Mouse (Mus musculus) ES-E14 (cell line): ENCODE data around the gene Tarm1. TPM values are rescaled to one million over a fixed set of nuclear protein-coding genes. Genes with fewer than 3 reads are reported as not detected.

Source experiments
- DNase-seq: peaks from one replicate; pipeline ENCODE4 v3.0.0-alpha.2; 2013; ENCODE audit warnings: low read depth, low spot score
- H3K27ac ChIP-seq: 2 replicates; pipeline ENCODE4 v1.5.1; 2012; ENCODE audit warnings: low read depth, mild to moderate bottlenecking, low read length, moderate library complexity, mixed read lengths; ENCODE audit not compliant: poor library complexity, insufficient read depth, severe bottlenecking
- H3K36me3 ChIP-seq: 2 replicates; pipeline ENCODE4 v1.6.1; 2012; ENCODE audit warnings: mild to moderate bottlenecking, low read length, moderate library complexity, mixed read lengths; ENCODE audit not compliant: control insufficient read depth, poor library complexity, insufficient read depth, severe bottlenecking
- H3K4me1 ChIP-seq, 2 experiments: fragments of 150-350 bp in 1 of 2; sonication (generic) in 1 of 2; 2 replicates each; pipeline ENCODE4 v1.6.1; 2012; ENCODE audit warnings: low read length in 2 of 2, mild to moderate bottlenecking in 1 of 2, mixed read lengths in 1 of 2; ENCODE audit not compliant: control insufficient read depth in 2 of 2, insufficient read depth in 2 of 2, poor library complexity in 1 of 2
- H3K4me3 ChIP-seq, 2 experiments: fragments of 150-350 bp in 1 of 2; sonication (generic) in 1 of 2; 2 replicates each; pipeline ENCODE4 v1.5.1; 2012; ENCODE audit warnings: low read length in 2 of 2, low read depth in 1 of 2, mild to moderate bottlenecking in 1 of 2, mixed read lengths in 1 of 2; ENCODE audit not compliant: insufficient read depth in 1 of 2, poor library complexity in 1 of 2, severe bottlenecking in 1 of 2
- H3K9ac ChIP-seq: 2 replicates; pipeline ENCODE4 v1.6.1; 2012; ENCODE audit warnings: low read depth, mild to moderate bottlenecking, low read length, mixed read lengths; ENCODE audit not compliant: poor library complexity, insufficient read depth, severe bottlenecking
- H3K9me3 ChIP-seq: fragments of 150-350 bp; sonication (generic); 2 replicates; pipeline ENCODE4 v1.6.1; 2012; ENCODE audit warnings: low read depth, mild to moderate bottlenecking, low read length; ENCODE audit not compliant: control insufficient read depth, insufficient read depth
- CHD2 ChIP-seq: IDR thresholded peaks from 2 replicates; pipeline ENCODE4 v1.6.1; 2014; ENCODE audit warnings: mild to moderate bottlenecking, low read depth, low read length, inconsistent platforms
- HCFC1 ChIP-seq: IDR thresholded peaks from 2 replicates; pipeline ENCODE4 v1.6.1; 2012; ENCODE audit warnings: low read length, inconsistent platforms, borderline replicate concordance; ENCODE audit not compliant: insufficient read depth
- MAFK ChIP-seq: IDR thresholded peaks from 2 replicates; pipeline ENCODE4 v1.6.1; 2014; ENCODE audit warnings: mild to moderate bottlenecking, low read depth, low read length, inconsistent platforms; ENCODE audit not compliant: insufficient read depth
- ZC3H11A ChIP-seq: IDR thresholded peaks from 2 replicates; pipeline ENCODE4 v1.6.1; 2012; ENCODE audit warnings: low read depth, mild to moderate bottlenecking, inconsistent platforms, low read length, borderline replicate concordance
- ZNF384 ChIP-seq: IDR thresholded peaks from 2 replicates; pipeline ENCODE4 v1.6.1; 2012; ENCODE audit warnings: low read depth, low read length, inconsistent platforms
- in situ Hi-C, 2 experiments: fragments of 600-800 bp; cut with MboI; formaldehyde crosslinking; loops; one replicate each; pipeline ENCODE4 v1.15.1; 2025; ENCODE audit warnings: low sequenced_read_pairs in 2 of 2, inconsistent platforms in 1 of 2; ENCODE audit not compliant: unreplicated experiment in 2 of 2
- total RNA-seq: library from RNA; depleted of rRNA; stranded (reverse); fragments of 300-350 nt; gene quantifications from 2 replicates; pipeline ENCODE4 v1.2.3, GENCODE M21; 2012; rRNA removed

The Tarm1 gene
- total RNA-seq, 1 experiment, result 0.85 TPM

DNA sequence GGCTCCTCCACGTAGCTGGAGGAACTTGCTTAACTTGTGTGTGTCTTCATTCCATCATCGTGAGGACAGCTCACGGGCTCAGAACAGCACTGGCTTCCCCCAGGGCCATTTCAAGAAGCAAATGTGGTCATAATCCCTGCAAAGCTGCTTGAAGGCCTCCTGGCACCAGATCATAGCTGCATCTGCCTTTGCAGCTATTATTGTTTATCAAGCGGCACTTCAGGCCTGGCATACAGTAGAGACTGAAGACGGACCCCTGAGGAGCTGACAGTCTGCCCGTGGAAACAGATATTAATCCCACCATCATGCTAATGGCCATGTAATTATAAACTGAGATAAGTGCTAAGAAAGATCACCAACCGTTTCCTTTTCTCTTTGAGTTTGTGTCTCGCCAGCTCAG lies 61.9 kb downstream of the Tarm1 start:
- Histone ChIP-seq H3K9me3 (no peaks in the 10 kb centered on the region), H3K27ac (no peak overlapping the region), H3K4me3 (no peak overlapping the region), H3K36me3 (no peaks in the 10 kb centered on the region), H3K4me1 (peaks cover 0 to 8% of the 10 kb centered on the region in 2 experiments; a peak in 1 of 4 replicates), H3K9ac (no peak overlapping the region; the same call in 1 of the 2 replicates)
- no peak for TF ChIP-seq ZC3H11A
- TF ChIP-seq MAFK, result no peak
- no peak for TF ChIP-seq HCFC1
- TF ChIP-seq ZNF384, result no peak
- TF ChIP-seq CHD2, result no peak
- in situ Hi-C loops, result no loop called here
- no peak for DNase-seq

DNA sequence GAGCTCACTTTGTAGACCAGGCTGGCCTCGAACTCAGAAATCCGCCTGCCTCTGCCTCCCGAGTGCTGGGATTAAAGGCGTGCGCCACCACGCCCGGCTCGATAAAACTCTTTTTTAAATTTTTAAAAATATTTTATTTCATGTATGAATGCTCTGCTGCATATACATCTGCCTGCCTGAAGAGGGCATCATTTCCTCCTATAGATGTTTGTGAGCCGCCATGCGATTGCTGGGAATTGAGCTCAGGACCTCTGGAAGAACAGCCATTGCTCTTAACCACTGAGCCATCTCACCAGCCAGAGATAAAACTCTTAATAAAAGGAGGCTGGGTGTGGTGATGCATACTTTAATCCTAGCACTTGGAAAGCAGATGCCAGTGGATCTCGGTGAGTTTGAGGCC lies 62.4 kb downstream of the Tarm1 start:
- Histone ChIP-seq H3K9ac (peak overlapping the region; percentile 19; the same call in 1 of the 2 replicates), H3K36me3 (no peaks in the 10 kb centered on the region), H3K27ac (no peak overlapping the region), H3K9me3 (no peaks in the 10 kb centered on the region), H3K4me3 (no peak overlapping the region), H3K4me1 (peaks cover 0 to 8% of the 10 kb centered on the region in 2 experiments; a peak in 1 of 4 replicates)
- DNase-seq, result no peak
- in situ Hi-C loops, result no loop called here
- TF ChIP-seq MAFK, result no peak
- TF ChIP-seq CHD2, result no peak
- TF ChIP-seq HCFC1, result no peak
- no peak for TF ChIP-seq ZNF384
- no peak for TF ChIP-seq ZC3H11A

DNA sequence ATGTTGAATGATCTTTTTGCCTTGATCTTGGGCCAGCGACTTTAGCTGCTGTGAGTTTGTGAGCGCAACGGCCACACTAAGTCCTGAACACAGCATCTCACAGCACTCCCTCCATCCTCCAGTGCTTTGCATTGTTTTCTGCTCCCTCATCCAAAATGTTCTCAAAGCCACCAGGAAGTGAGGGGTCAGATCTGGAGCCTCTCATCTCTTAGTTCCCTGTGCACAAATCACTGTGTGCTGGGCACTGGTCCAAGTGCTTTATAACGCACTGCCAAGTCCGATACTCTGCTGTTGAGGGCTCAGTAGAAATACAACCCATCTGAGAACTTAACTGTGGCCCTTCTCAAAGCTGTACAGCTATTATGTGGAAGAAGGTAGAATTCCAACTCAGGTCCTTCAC lies 64.5 kb downstream of the Tarm1 start:
- no peaks in the 10 kb centered on the region for H3K9me3 ChIP-seq
- no peak for TF ChIP-seq HCFC1
- no peak for TF ChIP-seq CHD2
- TF ChIP-seq MAFK, result no peak
- no peak for TF ChIP-seq ZNF384
- no peak for TF ChIP-seq ZC3H11A
- H3K27ac ChIP-seq, result no peak overlapping the region
- H3K4me3 ChIP-seq, result no peak overlapping the region
- no peaks in the 10 kb centered on the region for H3K36me3 ChIP-seq
- no peak overlapping the region for H3K9ac ChIP-seq
- in situ Hi-C loops, result no loop called here
- peaks cover 0 to 8% of the 10 kb centered on the region in 2 experiments; a peak in 1 of 4 replicates for H3K4me1 ChIP-seq
- DNase-seq, result no peak

Other genes starting within 250 kb of the Tarm1 start
- 80.8 and 84.1 TPM in 2 replicates for gene Myadm, start 213.5 kb downstream of the Tarm1 start, total RNA-seq
- 6.6 and 7.3 TPM in 2 replicates for gene Prkcg, start 213.4 kb downstream of the Tarm1 start, total RNA-seq
- 14.4 and 16.0 TPM in 2 replicates for gene Cacng7, start 169.7 kb downstream of the Tarm1 start, total RNA-seq
- 7.8 and 9.8 TPM in 2 replicates for gene Cacng8, start 111.9 kb downstream of the Tarm1 start, total RNA-seq
- gene Cacng6, start 78.4 kb downstream of the Tarm1 start, total RNA-seq, result 5.8 and 6.1 TPM in 2 replicates
- 0.13 and 0.26 TPM in 2 replicates for gene Oscar, start 113.5 kb upstream of the Tarm1 start, total RNA-seq
- 236 and 303 TPM in 2 replicates for gene Ndufa3, start 114.7 kb upstream of the Tarm1 start, total RNA-seq
- gene Tfpt, start 127.3 kb upstream of the Tarm1 start, total RNA-seq, result 25.4 and 29.1 TPM in 2 replicates
- gene Prpf31, start 127.4 kb upstream of the Tarm1 start, total RNA-seq, result 109 and 137 TPM in 2 replicates
- gene Cnot3, start 142.6 kb upstream of the Tarm1 start, total RNA-seq, result 47.3 and 54.4 TPM in 2 replicates
- 4.5 and 5.7 TPM in 2 replicates for gene Leng1, start 163.2 kb upstream of the Tarm1 start, total RNA-seq
- gene Tmc4, start 174.9 kb upstream of the Tarm1 start, total RNA-seq, result 2.9 and 5.3 TPM in 2 replicates
- gene Tsen34, start 190.2 kb upstream of the Tarm1 start, total RNA-seq, result 79.0 and 90.2 TPM in 2 replicates
- 34.4 and 55.9 TPM in 2 replicates for gene Mboat7, start 190.9 kb upstream of the Tarm1 start, total RNA-seq
- gene Rps9, start 201.4 kb upstream of the Tarm1 start, total RNA-seq, result 2,173 and 2,308 TPM in 2 replicates
- 0.09 TPM in 1 of 2 replicates, not detected in the other for gene Pirb, start 217.8 kb upstream of the Tarm1 start, total RNA-seq